Comparison of ENCODE assay signal across 17 mouse cellular contexts in the genomic region with DNA sequence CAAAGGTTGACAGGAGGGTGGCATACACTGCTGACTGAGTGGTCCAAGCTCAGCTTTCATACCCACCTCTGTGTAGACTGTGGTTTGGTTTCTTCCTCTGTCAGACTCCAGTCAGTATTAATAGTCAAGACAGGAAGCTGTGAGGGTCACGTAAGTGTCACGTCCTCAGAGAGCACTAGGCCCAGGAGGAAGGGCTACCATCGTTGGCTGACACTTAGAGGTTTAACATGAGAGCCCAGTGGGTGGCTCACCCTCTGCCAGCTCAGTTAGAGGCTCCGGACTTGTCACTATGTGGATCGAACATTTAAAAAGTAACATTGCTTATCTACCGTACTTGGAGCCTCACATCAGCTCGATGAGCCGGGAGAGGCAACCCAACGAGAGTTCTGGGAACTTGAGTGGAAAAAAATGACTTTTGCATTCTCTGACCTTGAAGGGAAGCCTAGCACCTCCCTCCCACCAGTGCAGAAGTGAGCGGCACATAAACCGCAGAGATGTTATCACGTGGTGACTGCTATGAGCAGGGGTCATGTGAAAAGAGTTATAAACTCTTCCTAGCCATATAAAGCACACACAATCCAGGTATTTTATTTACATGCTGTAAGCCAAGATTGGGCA. TPM values are rescaled to one million over a fixed set of nuclear protein-coding genes. Genes with fewer than 3 reads are reported as not detected.
DNase-seq lines count a peak whose midpoint lies in the region; ATAC-seq and TF ChIP-seq lines count a peak whose summit lies in the region.
"Had no signal": no experiment of that assay in that cellular context is flagged by ENCODE, and none has a peak within 500 bp of the region (broad histone marks: within the 10 kb centered on the region; RNA-seq: fewer than 3 reads in every experiment).

No protein-coding gene starts in this region.

- no peak for TF ChIP-seq POLR2A in thymus, adult 2 months (IDR thresholded peaks at IDR 0.05; ENCODE audit: control insufficient read depth, extremely low read depth, insufficient read depth, low read length, poor library complexity)

- peak; percentile 52 for DNase-seq in heart, embryonic 10.5 days (ENCODE audit: low spot score)
- DNase-seq in heart, postnatal 25 days (ENCODE audit: low spot score) = no peak
- peak; percentile 7 for DNase-seq in thymus, postnatal 25 days
- no peak for DNase-seq in thymus, adult 2 months
- DNase-seq in right cerebral cortex, postnatal 10 days (ENCODE audit: low spot score in 2 of 2) = no peak
- DNase-seq in cerebellum, postnatal 10 days = no peak
- DNase-seq in cerebellum, adult 11 months = no peak
- DNase-seq: cerebellum, adult 9-11 months; layer of hippocampus, postnatal 36 days; midbrain, embryonic 14.5 days had no signal

- intact Hi-C loops in heart, postnatal 25 days (cut with DNase I) = no loop called here

- no peaks in the 10 kb centered on the region for H3K9me3 ChIP-seq in heart, embryonic 10.5 days
- H3K9me3 ChIP-seq: embryonic facial prominence, embryonic 15.5 days; heart, embryonic 15.5 days; stomach, embryonic 15.5 days had no signal

- H3K36me3 ChIP-seq in heart, embryonic 10.5 days = no peaks in the 10 kb centered on the region
- no peaks in the 10 kb centered on the region for H3K36me3 ChIP-seq in thymus, adult 2 months (ENCODE audit: control insufficient read depth, insufficient read depth, low read length)
- H3K36me3 ChIP-seq: embryonic facial prominence, embryonic 15.5 days; heart, embryonic 15.5 days; stomach, embryonic 15.5 days had no signal

- peak; percentile 86 for ATAC-seq in inflammation-experienced regulatory T-cells, adult 6 months

- H3K4me3 ChIP-seq in heart, embryonic 10.5 days = no peak overlapping the region
- no peak overlapping the region for H3K4me3 ChIP-seq in thymus, adult 2 months (ENCODE audit: control insufficient read depth, insufficient read depth, low read length)
- H3K4me3 ChIP-seq: embryonic facial prominence, embryonic 15.5 days; heart, embryonic 15.5 days; stomach, embryonic 15.5 days had no signal

- peaks cover 13% of the 10 kb centered on the region for H3K4me1 ChIP-seq in heart, embryonic 10.5 days
- H3K4me1 ChIP-seq in thymus, adult 2 months (replicated peaks; ENCODE audit: control insufficient read depth, insufficient read depth, low read length) = peaks cover 10% of the 10 kb centered on the region
- H3K4me1 ChIP-seq: embryonic facial prominence, embryonic 15.5 days; stomach, embryonic 15.5 days had no signal

- TF ChIP-seq CTCF in thymus, adult 2 months (IDR thresholded peaks at IDR 0.05; ENCODE audit: borderline replicate concordance, control insufficient read depth, extremely low read depth, insufficient read depth, low read length, poor library complexity) = no peak

- peaks cover 6% of the 10 kb centered on the region; the same call in 1 of the 2 replicates for H3K27me3 ChIP-seq in heart, embryonic 10.5 days (ENCODE audit: insufficient read depth, poor library complexity, severe bottlenecking)
- no peaks in the 10 kb centered on the region for H3K27me3 ChIP-seq in thymus, adult 2 months (ENCODE audit: control insufficient read depth, insufficient read depth, low read length)
- H3K27me3 ChIP-seq: embryonic facial prominence, embryonic 15.5 days; heart, embryonic 15.5 days; stomach, embryonic 15.5 days had no signal

- WGBS in heart, embryonic 10.5 days = 63% methylated on average over 12 of the region's 12 CpGs
- WGBS in thymus, adult 2 months = 5% methylated on average over 12 of the region's 12 CpGs

- 0 out of 2 replicates have a peak overlapping the region, but pooled peaks have one; percentile 18 for H3K27ac ChIP-seq in heart, embryonic 10.5 days
- H3K27ac ChIP-seq in thymus, adult 2 months (ENCODE audit: control insufficient read depth, insufficient read depth, low read length) = no peak overlapping the region
- H3K27ac ChIP-seq: embryonic facial prominence, embryonic 15.5 days; heart, embryonic 15.5 days; kidney, postnatal 0 days; liver, embryonic 14.5 days; stomach, embryonic 15.5 days had no signal

RNA-seq across cellular contexts. Expression of a gene that starts 1.5 kb away (rescaled TPM):
- 0.18 and 0.39 TPM in 2 replicates for polyA plus RNA-seq in heart, embryonic 10.5 days (2016; fragmentation: Nextera tagmentation; extraction: Ambion mirVana)
- under 1 TPM; 0.45 to 0.91 TPM for total RNA-seq in heart, postnatal 25 days (2021)
- polyA plus RNA-seq in thymus, adult 2 months (2012; rRNA removed) = 1.4 and 1.6 TPM in 2 replicates
- 1 to 10 TPM; 2.6 to 5.5 (median 3.6) TPM for polyA plus RNA-seq in inflammation-experienced regulatory T-cells, adult 6 months (2017; shearing (Covaris generic))

RNA-seq across cellular contexts. Expression of a gene that starts 49.5 kb away (rescaled TPM):
- 0.09 TPM in 1 of 2 replicates, not detected in the other for polyA plus RNA-seq in heart, embryonic 10.5 days (2016; fragmentation: Nextera tagmentation; extraction: Ambion mirVana)
- not detected for total RNA-seq in heart, postnatal 25 days (2021)
- not detected in 2 replicates for polyA plus RNA-seq in thymus, adult 2 months (2012; rRNA removed)
- not detected for polyA plus RNA-seq in inflammation-experienced regulatory T-cells, adult 6 months (2017; shearing (Covaris generic))
- total RNA-seq: layer of hippocampus, postnatal 36 days had no signal
- polyA plus RNA-seq: frontal cortex, adult 2 months; midbrain, embryonic 14.5 days; stomach, embryonic 15.5 days had no signal

Comparison
In these comparisons a context has a peak if more than half of its experiments do, and no peak if none do; other contexts are left out.
1. DNase-seq: peak in heart, embryonic 10.5 days (single experiment) and thymus, postnatal 25 days (single experiment); none in heart, postnatal 25 days (single experiment), thymus, adult 2 months (single experiment), right cerebral cortex, postnatal 10 days (0 of 2), cerebellum, postnatal 10 days (0 of 2) and cerebellum, adult 11 months (single experiment).